Mouse (Mus musculus) kidney, adult 11 months (tissue): Measurements from ENCODE around the gene Aen.

ENCODE experiments used
- DNase-seq: peaks from one replicate; pipeline ENCODE4 v3.0.0; 2022

The Aen gene

GRCm38 (mm10) chr7:78895653-78896333, at the start of gene Aen:
Gene Aen, plus strand, starts transcription at chr7:78895854.
- peak; percentile 99 for DNase-seq

- no peak for DNase-seq
Measured at GRCm38 (mm10) chr7:78846066-78846716, 49.5 kb upstream of the Aen start.

GRCm38 (mm10) chr7:78846737-78847434, 48.8 kb upstream of the Aen start, which contains the start of gene Det1:
Gene Det1, minus strand, starts transcription at chr7:78847263.
- DNase-seq, result peak; percentile 87

- no peak for DNase-seq
Measured at GRCm38 (mm10) chr7:78854051-78854450, 41.6 kb upstream of the Aen start.

GRCm38 (mm10) chr7:78855044-78855655, 40.5 kb upstream of the Aen start:
- no peak for DNase-seq

- no peak for DNase-seq
Measured at GRCm38 (mm10) chr7:78863796-78864445, 31.7 kb upstream of the Aen start.

- DNase-seq, result no peak
Measured at GRCm38 (mm10) chr7:78864446-78864802, 31.2 kb upstream of the Aen start.

GRCm38 (mm10) chr7:78865212-78865949, 30.3 kb upstream of the Aen start:
- DNase-seq, result no peak

- DNase-seq, result no peak
Measured at GRCm38 (mm10) chr7:78868731-78869130, 26.9 kb upstream of the Aen start.

- no peak for DNase-seq
Measured at GRCm38 (mm10) chr7:78872366-78872765, 23.3 kb upstream of the Aen start.

- DNase-seq, result no peak
Measured at GRCm38 (mm10) chr7:78872831-78873230, 22.8 kb upstream of the Aen start.

GRCm38 (mm10) chr7:78881607-78882468, 13.8 kb upstream of the Aen start:
- no peak for DNase-seq

GRCm38 (mm10) chr7:78882469-78882837, 13.2 kb upstream of the Aen start:
- no peak for DNase-seq

GRCm38 (mm10) chr7:78883016-78883725, 12.5 kb upstream of the Aen start:
- DNase-seq, result no peak

GRCm38 (mm10) chr7:78883726-78884060, 12.0 kb upstream of the Aen start:
- DNase-seq, result no peak

- DNase-seq, result no peak
Measured at GRCm38 (mm10) chr7:78884139-78884538, 11.5 kb upstream of the Aen start.

- no peak for DNase-seq
Measured at GRCm38 (mm10) chr7:78885404-78885803, 10.2 kb upstream of the Aen start.

- DNase-seq, result no peak
Measured at GRCm38 (mm10) chr7:78886496-78886895, 9.2 kb upstream of the Aen start.

- no peak for DNase-seq
Measured at GRCm38 (mm10) chr7:78887431-78887842, 8.2 kb upstream of the Aen start.

GRCm38 (mm10) chr7:78890641-78891040, 5.0 kb upstream of the Aen start:
- DNase-seq, result peak; percentile 56

- DNase-seq, result no peak
Measured at GRCm38 (mm10) chr7:78893917-78894316, 1.7 kb upstream of the Aen start.
